Mouse (Mus musculus): ENCODE results near the gene Asna1.

Gene Asna1

DNA sequence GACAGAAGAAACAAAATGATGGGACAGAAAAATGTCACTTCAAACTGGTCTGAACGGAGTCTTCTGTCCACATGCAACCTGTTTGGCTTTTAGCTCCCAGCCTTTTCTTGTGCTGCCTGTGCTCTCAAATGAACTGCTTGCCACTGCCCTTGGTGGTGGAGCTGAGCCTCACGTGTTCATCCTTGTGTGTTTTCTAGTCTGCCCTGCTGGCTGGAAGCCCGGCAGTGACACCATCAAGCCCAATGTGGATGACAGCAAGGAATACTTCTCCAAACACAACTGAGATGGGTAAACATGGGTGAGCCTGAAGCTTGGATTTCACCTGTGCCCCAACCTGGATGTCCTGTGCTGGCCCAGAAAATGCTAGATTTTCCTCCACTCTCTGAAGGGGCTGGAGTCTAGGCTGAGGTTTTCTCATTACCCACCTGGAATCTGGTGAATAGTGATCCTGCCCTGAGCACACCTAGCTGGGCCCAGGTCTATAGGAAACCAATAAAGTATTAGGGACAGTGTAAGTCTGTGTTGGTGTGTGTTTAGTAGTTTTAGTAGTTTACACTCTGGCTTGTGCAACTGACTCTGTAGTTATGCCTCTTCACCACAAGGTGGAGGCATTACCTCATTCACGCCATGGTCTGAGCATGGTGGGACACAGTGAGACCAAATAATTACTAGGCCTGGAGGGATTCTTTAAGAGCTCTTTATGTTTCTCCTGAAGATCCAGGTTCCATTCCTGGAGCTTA, 51.1 kb downstream of the Asna1 start:
- peak; percentile 61 for DNase-seq

DNA sequence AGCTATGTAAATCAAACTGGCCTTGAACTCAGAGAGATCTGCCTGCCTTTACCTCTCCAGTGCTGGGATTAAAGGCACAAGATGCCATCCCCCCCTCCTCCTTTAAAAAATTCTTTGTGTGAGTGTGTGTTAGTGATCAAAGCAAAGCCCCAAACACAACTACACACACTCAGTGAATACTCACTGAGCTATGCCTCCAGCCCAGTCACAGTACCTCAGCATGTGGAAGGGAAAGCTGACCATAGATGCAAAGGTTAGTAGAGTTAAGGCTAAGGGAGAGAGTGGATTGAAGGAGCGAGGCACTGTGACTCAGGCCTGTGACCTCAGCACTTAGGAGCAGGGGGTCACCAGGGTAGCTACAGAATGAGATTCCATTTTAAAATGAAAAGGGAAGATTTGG, 52.0 kb downstream of the Asna1 start:
- no peak for DNase-seq

GRCm38 (mm10) chr8:84970913-84971312, 54.2 kb downstream of the Asna1 start:
- no peak for DNase-seq

- DNase-seq, result peak; percentile 54
These were observed 54.8 kb downstream of the Asna1 start for GRCm38 (mm10) chr8:84970135-84970790.

- peak; percentile 81 for DNase-seq
These were observed 55.6 kb downstream of the Asna1 start, which contains the start of the genes Gm49661, Prdx2 and Rnaseh2a for GRCm38 (mm10) chr8:84969241-84970134. Gene Gm49661 (minus strand): TSS chr8:84969433. Gene Prdx2 (plus strand): TSS chr8:84969587. Gene Rnaseh2a (minus strand): TSS chr8:84969767.

DNA sequence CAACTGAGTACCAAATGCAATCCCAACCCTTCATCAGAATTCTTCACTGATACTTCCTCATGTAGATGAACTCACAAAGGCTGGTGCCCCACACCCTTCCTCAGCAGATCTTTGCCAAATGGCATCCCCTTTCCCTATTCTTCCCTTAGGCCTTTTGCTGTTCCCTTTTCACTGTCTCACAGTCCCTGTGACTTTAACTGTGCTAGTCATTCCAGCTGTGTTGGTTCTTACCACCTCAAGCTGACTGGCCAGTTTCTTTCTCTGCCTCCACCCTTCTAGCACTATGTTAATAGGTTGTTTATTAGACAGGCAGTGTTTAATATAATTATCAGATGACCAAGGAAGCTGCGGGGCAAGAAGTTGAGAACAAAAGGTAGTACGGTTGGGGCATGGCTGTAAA, 56.4 kb downstream of the Asna1 start:
- DNase-seq, result no peak
